Mouse (Mus musculus) forebrain, embryonic 11.5 days (tissue): ENCODE measurements at regions not wholly inside any gene's neighbourhood (a gene's known extent, or its start where the extent isn't known, plus 50 kb on each side); places are given as distances from the start of the nearest gene placed in this dataset.

Source experiments
- ATAC-seq: fragments of 200-750 bp; cut with Nextera tagmentation; replicated peaks from 2 replicates; pipeline ENCODE4 v1.8.0; 2017; ENCODE audit warnings: moderate TSS enrichment; ENCODE audit not compliant: low FRiP score
- DNase-seq: peaks from one replicate; pipeline ENCODE4 v3.0.0-alpha.2; 2017; ENCODE audit warnings: low spot score
- H3K27ac ChIP-seq: fragments of 300-500 bp; sonication (generic); 2 replicates; pipeline ENCODE4 v1.5.1; 2014; ENCODE audit warnings: low read depth, low read length
- H3K27me3 ChIP-seq: fragments of 300-500 bp; sonication (generic); 2 replicates; pipeline ENCODE4 v1.6.1; 2014; ENCODE audit warnings: mild to moderate bottlenecking, low read length, mixed read lengths; ENCODE audit not compliant: control insufficient read depth, insufficient read depth
- H3K36me3 ChIP-seq: fragments of 300-500 bp; sonication (generic); 2 replicates; pipeline ENCODE4 v1.6.1; 2014; ENCODE audit warnings: mild to moderate bottlenecking, low read length, moderate library complexity, mixed read lengths; ENCODE audit not compliant: control insufficient read depth, insufficient read depth
- H3K4me1 ChIP-seq: fragments of 300-500 bp; sonication (generic); replicated peaks from 2 replicates; pipeline ENCODE4 v1.6.1; 2014; ENCODE audit warnings: low read length, mixed read lengths; ENCODE audit not compliant: control insufficient read depth, insufficient read depth
- H3K4me2 ChIP-seq: fragments of 300-500 bp; sonication (generic); 2 replicates; pipeline ENCODE4 v1.6.1; 2014; ENCODE audit warnings: low read depth, mild to moderate bottlenecking, low read length, moderate library complexity, mixed read lengths; ENCODE audit not compliant: severe bottlenecking
- H3K4me3 ChIP-seq: fragments of 300-500 bp; sonication (generic); 2 replicates; pipeline ENCODE4 v1.5.1; 2014; ENCODE audit warnings: low read depth, low read length
- H3K9ac ChIP-seq: fragments of 300-500 bp; sonication (generic); 2 replicates; pipeline ENCODE4 v1.6.1; 2014; ENCODE audit warnings: low read length
- H3K9me3 ChIP-seq: fragments of 300-500 bp; sonication (generic); 2 replicates; pipeline ENCODE4 v1.6.1; 2016; ENCODE audit warnings: low read length, mixed read lengths; ENCODE audit not compliant: control insufficient read depth
- WGBS: fragments of 180-500 bp; shearing (Covaris S2); extraction: QIAGEN DNeasy Blood & Tissue Kit; methylation state at CpG from one replicate; pipeline ENCODE4 v1.1.7; 2014; 5-methylcytosine and 5-hydroxymethylcytosine counted together

DNA sequence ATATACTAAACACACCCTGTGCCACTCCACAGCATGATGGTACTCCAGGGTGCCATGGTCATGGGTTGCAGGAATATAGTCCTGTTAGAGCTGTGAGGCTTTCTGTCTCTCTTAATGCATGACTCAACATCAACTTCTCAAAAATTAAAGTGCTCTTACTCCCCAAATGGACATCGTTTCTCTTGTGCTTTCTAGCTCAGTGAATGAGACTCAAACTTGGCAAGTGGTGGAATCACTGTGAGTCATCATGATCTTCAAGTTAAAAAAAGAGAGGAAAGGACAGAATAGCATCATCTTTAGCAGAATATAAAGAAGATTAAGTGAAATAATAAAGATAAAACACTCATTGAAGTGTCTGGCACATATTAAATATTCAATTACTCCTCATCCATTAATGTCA is 459.3 kb downstream of the Ppargc1a start:
- Histone ChIP-seq H3K4me3 (no peak overlapping the region), H3K27me3 (no peaks in the 10 kb centered on the region), H3K4me1 (no peaks in the 10 kb centered on the region), H3K27ac (no peak overlapping the region), H3K9me3 (no peaks in the 10 kb centered on the region), H3K9ac (no peak overlapping the region), H3K36me3 (no peaks in the 10 kb centered on the region), H3K4me2 (no peak overlapping the region)
- DNase-seq (no peak), ATAC-seq (no peak)
- 92% methylated on average over 1 of the region's 1 CpGs for WGBS

DNA sequence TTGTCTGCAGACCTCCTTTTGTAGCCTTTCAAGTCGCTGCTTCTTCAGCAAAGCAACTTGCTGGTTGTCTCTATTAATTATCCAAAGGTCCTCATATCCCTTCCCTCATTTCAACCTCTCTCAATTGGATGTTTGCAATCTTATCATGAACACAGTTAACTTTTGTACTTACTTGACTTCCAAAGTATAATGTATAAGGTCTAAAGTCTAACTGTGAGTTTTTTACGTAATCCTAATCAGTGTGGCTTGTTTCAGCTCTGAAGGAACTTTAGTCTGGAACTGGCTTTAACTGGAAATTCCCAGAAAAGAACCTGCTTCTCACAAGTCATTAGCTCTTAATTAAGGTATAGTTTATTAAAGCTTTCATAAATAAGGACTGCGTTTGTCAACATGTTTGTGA is 467.6 kb downstream of the Ppargc1a start:
- Histone ChIP-seq H3K27ac (no peak overlapping the region), H3K27me3 (no peaks in the 10 kb centered on the region), H3K4me1 (no peaks in the 10 kb centered on the region), H3K4me3 (no peak overlapping the region), H3K9me3 (no peaks in the 10 kb centered on the region), H3K4me2 (no peak overlapping the region), H3K36me3 (no peaks in the 10 kb centered on the region), H3K9ac (no peak overlapping the region)
- ATAC-seq, result no peak
- no peak for DNase-seq
- WGBS, result 88% methylated on average over 3 of the region's 3 CpGs

DNA sequence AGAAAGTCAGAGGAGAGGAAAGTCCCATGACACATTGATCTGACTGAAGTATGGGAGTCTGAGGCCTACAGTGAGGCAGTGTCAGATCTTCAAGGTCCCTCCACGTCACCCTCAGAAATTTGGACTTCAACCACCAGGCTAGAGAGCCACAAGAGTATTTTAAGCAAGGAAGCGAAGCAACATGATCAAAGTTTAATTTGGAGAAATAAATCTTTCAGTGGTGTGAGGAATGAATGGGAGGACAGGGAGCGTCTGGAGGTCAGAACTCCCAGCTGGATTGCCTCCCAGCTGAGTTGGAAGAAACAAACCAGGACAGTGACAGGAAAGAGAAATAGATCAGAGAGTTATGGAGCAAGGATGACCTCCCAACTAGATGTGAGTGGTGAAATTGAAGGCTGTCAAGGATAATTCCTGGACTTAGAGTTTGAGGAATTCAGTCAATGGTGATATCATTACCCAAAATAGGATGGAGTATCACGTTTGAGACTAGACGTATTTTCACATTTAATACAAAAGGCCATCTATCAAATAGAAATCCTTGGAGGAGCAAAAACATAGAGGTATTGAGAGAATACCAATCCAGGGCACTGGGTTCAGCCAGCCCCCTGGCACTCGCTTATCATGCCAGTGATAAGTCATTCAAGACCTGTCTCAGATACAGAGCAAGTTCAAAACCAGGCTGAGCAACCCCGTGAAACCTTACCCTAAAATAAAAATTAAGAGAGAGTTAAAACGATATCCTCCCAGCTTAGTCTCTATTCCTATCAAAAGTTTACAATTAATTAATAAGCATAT is 494.7 kb downstream of the Ppargc1a start:
- ATAC-seq, result no peak

DNA sequence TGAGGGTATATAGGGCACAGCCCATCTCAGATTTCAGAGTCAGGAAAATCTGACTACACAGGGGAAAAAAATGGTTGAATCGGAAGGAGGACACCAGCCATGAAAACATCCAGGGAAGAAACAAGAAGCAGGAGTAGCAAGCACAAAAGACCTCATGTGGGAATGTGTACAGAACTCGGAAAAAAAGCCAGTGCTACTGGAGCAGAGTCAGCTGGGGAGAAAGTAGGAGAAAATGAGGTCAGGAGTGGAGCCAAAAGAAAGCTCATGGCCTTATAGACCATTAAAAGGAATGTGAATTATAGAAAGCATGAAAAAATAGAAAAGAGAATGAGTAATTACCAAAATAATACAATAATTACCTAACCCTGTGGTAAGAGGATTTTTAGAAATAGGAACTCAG is 495.4 kb downstream of the Ppargc1a start:
- no peaks in the 10 kb centered on the region for H3K4me1 ChIP-seq
- no peak overlapping the region for H3K4me2 ChIP-seq
- no peaks in the 10 kb centered on the region for H3K36me3 ChIP-seq
- no peaks in the 10 kb centered on the region for H3K27me3 ChIP-seq
- H3K4me3 ChIP-seq, result no peak overlapping the region
- no peak for DNase-seq
- no peak for ATAC-seq
- WGBS, result 85% methylated on average over 2 of the region's 2 CpGs
- no peak overlapping the region for H3K27ac ChIP-seq
- H3K9me3 ChIP-seq, result no peaks in the 10 kb centered on the region
- H3K9ac ChIP-seq, result no peak overlapping the region

More for the DNA sequence above, 494.7 kb downstream of the Ppargc1a start:
- DNase-seq, result no peak
- H3K27me3 ChIP-seq, result no peaks in the 10 kb centered on the region
- H3K4me2 ChIP-seq, result no peak overlapping the region
- WGBS, result 89% methylated on average over 8 of the region's 8 CpGs
- no peak overlapping the region for H3K4me3 ChIP-seq
- no peaks in the 10 kb centered on the region for H3K4me1 ChIP-seq
- no peaks in the 10 kb centered on the region for H3K9me3 ChIP-seq
- H3K36me3 ChIP-seq, result no peaks in the 10 kb centered on the region
- H3K27ac ChIP-seq, result no peak overlapping the region
- H3K9ac ChIP-seq, result no peak overlapping the region

DNA sequence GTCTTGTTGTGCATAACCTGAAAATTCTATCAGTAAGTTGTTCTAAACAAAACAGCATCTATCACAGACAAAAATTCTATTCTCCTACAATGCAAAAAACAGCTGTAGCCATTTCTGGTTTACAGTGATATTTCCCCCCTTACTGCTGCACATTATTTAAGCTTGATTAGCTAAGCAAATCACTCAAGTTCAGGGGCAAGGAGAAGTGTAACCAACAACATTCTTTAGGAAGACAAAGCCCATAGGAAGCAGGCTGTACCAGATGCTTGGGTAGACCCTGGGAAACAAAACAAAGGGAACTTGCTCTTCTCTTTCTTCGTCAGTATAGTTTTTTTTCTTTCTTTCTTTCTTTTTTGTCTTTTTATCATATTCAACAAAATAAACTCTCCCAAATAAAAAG is 497.9 kb downstream of the Ppargc1a start:
- Histone ChIP-seq H3K4me3 (no peak overlapping the region), H3K36me3 (no peaks in the 10 kb centered on the region), H3K4me2 (no peak overlapping the region), H3K27ac (no peak overlapping the region), H3K9me3 (no peaks in the 10 kb centered on the region), H3K4me1 (no peaks in the 10 kb centered on the region), H3K27me3 (no peaks in the 10 kb centered on the region), H3K9ac (no peak overlapping the region)
- 59% methylated on average over 1 of the region's 1 CpGs for WGBS
- DNase-seq (no peak), ATAC-seq (no peak)

DNA sequence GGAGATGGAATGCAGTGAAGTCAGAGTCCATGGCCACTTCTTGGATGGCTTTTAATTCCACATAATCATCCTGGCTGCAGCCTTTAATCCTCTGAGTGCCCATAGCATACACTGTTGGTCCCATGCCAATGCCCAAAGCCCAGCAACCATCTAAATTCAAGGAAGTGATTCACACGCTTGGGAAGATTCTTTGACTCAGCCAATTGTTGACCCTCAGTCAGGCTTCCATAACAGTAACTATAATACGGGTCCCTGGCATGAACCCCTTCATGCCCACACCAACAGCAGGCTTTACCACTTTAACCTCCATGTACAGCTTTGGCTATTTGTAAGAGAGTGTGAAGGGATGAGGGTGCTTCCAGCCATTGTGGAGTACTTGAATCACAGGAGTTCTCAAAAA is 521.7 kb downstream of the Ppargc1a start:
- H3K4me3 ChIP-seq, result no peak overlapping the region
- H3K4me1 ChIP-seq, result no peaks in the 10 kb centered on the region
- 81% methylated on average over 2 of the region's 2 CpGs for WGBS
- no peak overlapping the region for H3K27ac ChIP-seq
- no peak for ATAC-seq
- no peak for DNase-seq
- H3K9ac ChIP-seq, result no peak overlapping the region
- no peaks in the 10 kb centered on the region for H3K27me3 ChIP-seq
- no peak overlapping the region for H3K4me2 ChIP-seq
- no peaks in the 10 kb centered on the region for H3K36me3 ChIP-seq
- H3K9me3 ChIP-seq, result no peaks in the 10 kb centered on the region

DNA sequence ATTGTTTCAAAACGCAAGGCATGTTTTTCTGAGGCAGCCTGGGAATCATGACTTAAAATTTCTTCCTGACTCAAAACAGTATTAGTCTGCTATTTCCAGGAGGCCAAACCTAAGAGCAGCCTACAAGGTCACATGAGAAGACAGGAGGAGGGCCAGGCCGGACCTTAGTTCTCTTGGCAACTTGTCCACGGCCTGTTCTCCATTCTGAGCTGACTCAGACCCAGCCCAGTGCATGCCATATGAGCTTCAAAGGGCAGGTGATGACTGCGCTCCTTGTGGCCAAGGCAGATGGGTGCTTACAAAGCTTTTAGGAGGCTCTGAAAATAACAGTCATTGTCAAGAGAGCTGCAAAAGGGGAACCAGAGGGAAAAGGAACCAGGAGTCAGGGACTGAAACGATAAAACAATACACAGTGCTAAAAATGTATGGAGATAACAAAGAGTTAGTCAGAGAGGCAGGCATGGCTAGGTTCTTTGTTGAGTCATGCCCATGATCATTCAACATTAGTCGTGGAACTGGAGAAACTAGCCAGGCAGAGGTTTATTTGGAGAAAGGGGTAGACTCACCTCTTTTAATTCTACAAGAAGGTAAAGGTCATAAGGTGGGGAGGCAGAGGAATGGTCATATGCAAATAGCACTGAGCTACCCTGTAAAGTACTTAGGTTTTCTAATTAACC is 525.8 kb downstream of the Ppargc1a start:
- Histone ChIP-seq H3K9me3 (no peaks in the 10 kb centered on the region), H3K4me3 (no peak overlapping the region), H3K27me3 (no peaks in the 10 kb centered on the region), H3K36me3 (no peaks in the 10 kb centered on the region), H3K4me2 (no peak overlapping the region), H3K4me1 (no peaks in the 10 kb centered on the region), H3K9ac (no peak overlapping the region), H3K27ac (no peak overlapping the region)
- no peak for DNase-seq
- 87% methylated on average over 6 of the region's 6 CpGs for WGBS
- no peak for ATAC-seq

DNA sequence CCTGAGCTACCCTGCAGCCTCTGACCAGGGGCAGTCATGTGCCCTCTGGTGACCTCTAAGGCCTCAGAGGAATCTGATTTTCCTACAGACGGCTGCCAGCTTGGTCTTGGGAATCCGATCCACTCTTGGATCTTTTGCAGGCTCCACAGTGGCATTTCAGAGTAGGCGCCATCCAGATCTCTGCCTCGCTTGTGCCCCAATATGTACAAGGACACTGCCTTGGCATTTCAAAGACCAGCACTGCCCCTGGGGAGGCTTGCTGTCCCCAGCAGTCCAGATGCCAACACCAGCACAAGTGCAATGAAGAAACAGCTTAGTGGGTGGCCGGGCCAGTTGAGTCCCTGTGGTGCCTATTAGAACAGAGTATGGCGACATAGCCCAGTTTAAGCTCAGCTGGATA is 526.6 kb downstream of the Ppargc1a start:
- Histone ChIP-seq H3K27ac (no peak overlapping the region), H3K4me3 (no peak overlapping the region), H3K27me3 (no peaks in the 10 kb centered on the region), H3K4me2 (no peak overlapping the region), H3K9ac (no peak overlapping the region), H3K36me3 (no peaks in the 10 kb centered on the region), H3K4me1 (no peaks in the 10 kb centered on the region), H3K9me3 (no peaks in the 10 kb centered on the region)
- no peak for ATAC-seq
- no peak for DNase-seq
- 84% methylated on average over 6 of the region's 6 CpGs for WGBS

DNA sequence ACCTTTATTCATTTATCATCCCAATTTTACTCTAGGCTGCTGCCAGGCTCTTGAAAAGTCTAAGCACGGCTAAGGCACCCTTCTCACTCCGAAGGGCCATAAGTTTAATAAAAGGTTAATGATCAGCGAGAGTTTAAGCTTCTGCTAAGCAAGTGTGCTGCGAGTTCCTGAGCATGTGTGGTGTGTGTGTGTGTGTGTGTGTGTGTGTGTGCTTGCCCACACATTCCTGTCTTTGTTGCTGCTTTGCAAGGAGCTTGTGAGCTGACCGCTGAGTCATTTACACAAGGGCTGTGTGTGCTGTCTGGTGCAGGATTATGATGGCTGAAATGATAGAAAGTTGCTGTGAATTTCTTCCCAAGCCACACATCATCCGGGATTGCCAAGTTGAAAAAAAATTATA is 527.1 kb downstream of the Ppargc1a start:
- no peak for DNase-seq
- H3K9me3 ChIP-seq, result no peaks in the 10 kb centered on the region
- no peak for ATAC-seq
- H3K4me1 ChIP-seq, result no peaks in the 10 kb centered on the region
- H3K9ac ChIP-seq, result no peak overlapping the region
- H3K27ac ChIP-seq, result no peak overlapping the region
- H3K4me3 ChIP-seq, result no peak overlapping the region
- no peaks in the 10 kb centered on the region for H3K27me3 ChIP-seq
- WGBS, result 84% methylated on average over 6 of the region's 6 CpGs
- no peak overlapping the region for H3K4me2 ChIP-seq
- no peaks in the 10 kb centered on the region for H3K36me3 ChIP-seq
